Mouse (Mus musculus) right cerebral cortex, postnatal 10 days (tissue): ENCODE data around the gene Nudt2.
A peak's percentile ranks its signal among the peaks of the same experiment; 100 is the strongest.
"Not testable (repeated sequence)": the region's sequence is repeated elsewhere in the genome, so short reads cannot be mapped to it uniquely, and the experiment has no call there.

ENCODE experiments used
- DNase-seq, 2 experiments: peaks; one replicate each; pipeline ENCODE4 v3.0.0; 2021; ENCODE audit warnings: low spot score in 2 of 2

Gene Nudt2

DNA sequence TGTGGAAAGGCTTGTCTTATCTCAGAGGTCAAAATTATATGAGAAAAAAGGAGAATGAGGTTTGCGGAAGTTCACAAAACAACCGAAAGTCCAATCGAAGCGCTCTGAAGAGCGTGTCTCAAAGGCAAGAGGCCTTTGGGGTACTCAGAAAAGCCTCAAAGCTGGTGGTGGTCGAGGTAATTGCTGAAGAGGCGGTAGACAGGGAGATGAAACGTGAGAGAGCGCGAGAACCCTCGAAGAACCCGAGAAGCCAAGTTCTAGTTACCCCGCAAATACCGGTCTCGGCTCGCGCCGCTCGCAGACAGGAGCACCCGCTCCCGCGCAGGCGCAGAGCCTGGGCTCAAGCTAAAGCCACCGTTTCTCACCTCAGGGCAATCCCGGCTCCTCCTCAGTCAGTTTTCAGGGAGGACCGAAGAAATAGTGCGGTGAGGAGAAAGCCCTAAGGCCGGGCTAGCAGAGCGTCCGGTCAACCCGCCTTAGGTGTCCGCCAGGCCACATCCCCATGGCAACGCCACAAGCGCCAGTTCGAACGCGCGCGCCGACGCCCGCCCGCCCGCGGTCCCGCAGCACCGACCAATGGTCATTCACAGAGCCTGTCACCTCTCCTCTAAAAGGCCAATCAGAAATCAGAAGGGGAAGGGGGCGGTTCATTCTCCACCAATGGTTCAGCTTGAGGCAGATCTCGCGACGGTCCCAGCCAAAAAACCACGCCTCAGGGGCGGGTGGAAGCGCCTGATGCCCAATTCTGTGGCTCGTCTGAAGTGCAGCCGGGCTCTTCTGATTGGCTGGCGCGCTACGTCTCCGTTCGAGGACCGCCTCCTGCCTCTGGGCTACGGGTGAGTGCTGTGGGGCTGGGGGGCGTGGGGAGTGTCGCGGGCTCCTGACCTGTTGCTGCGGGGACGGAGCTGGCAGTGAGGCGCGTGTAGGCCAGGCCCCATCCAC is at the start of gene Nudt2, which contains the start of gene Kif24:
TSS of gene Nudt2 (plus strand) at position 807 of the 942 bp plus-strand sequence.
TSS of gene Kif24 (minus strand) at position 543 of the 942 bp plus-strand sequence.
- peak; percentile 99 to 100 for DNase-seq

DNA sequence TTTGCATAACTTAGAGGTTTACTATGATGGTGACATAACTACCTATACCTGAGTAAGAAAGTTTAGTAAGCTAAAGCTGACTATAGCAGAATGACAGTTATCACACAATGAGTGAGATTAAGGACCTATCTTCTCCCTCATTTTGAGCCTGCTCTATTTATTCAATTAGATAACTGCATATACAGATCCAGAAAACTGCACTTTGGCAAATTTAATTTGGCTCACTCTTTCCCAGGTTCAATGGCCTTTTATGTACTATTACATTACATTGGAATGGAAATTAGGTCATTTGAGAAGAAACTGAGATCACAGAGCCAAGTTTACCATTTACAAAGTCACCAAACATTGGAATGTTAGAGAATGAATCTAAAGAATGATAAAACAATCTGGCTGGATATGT is 48.0 kb upstream of the Nudt2 start:
- DNase-seq, result no peak

DNA sequence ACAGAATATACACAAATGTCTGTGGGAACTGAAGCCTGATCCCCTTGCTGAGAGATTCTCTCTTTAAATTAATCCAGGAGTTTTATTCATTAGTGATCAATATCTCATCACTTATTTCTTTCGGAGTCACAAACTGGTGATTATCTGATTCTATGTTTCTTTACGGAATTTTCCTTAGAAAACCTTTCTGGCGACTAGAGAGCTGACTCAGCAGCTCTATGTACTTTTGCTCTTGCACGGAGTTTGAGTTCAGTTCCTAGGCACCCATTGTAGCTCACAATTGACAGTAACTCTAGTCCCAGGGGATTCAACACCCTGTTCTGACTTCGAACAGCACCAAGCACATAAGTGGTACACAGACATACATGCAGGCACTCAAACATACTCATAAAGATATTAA is 26.0 kb upstream of the Nudt2 start:
- DNase-seq, result no peak

DNA sequence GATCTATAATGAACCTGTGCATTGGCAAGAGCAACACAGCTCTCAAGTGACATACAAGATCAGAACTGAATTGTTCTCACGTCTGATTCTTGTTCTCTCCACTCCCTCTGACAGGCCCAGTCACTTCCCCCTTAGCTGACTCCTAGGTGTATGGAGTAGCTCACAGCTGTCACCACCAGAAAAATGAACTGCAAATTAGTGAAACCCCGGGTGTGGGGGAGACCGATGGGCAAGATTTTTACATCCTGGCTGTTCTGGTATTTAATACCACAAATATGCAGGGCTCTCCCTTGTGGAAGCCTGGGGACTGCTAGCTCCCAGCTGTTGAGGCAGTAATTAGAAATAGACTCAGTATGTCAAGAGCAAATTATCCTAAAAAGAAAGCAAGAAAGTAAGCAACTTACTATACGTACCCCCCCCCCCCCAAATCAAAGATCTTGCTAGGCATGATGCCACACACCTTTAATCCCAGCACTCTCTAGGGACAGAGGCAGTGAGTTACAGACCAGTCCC is 22.1 kb upstream of the Nudt2 start:
- DNase-seq, result no peak

DNA sequence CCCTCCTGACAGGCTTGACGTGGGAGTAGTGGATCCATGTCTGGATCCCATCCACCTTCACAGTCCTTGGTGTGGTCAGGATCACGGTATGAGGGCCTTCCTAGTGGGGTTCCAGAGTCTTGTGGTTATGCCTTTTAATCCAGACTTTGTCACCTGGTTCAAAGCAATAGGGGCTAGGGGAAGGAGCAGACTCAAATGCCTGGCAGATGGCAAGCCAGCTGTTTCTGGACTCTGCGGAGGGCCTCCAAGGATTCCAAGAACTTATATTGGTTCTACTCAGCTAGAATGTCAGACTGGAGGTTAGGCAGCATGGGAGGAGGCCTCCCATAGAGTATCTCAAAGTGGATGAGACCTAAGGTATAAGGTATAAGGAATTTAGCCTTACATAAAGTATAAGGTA is 17.4 kb upstream of the Nudt2 start:
- DNase-seq, result no peak

DNA sequence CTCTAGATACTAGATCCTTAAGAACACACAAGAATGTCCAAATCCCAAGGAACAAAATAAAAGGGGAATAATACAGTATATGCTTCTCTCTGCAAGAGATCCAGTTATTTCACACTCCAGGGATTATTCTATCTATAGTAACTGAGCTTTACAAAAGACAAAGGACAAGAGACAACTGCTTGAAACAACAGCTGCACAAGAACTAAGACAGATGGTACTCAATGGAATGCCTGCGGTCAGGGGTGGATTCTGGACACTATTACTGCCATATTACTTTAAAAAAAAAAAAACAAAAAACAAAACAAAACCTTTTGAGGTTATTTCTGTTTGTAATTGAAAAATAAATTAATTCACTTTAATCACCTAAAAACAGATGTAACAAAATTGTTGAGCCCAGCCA is 4.3 kb upstream of the Nudt2 start:
- DNase-seq, result no peak

DNA sequence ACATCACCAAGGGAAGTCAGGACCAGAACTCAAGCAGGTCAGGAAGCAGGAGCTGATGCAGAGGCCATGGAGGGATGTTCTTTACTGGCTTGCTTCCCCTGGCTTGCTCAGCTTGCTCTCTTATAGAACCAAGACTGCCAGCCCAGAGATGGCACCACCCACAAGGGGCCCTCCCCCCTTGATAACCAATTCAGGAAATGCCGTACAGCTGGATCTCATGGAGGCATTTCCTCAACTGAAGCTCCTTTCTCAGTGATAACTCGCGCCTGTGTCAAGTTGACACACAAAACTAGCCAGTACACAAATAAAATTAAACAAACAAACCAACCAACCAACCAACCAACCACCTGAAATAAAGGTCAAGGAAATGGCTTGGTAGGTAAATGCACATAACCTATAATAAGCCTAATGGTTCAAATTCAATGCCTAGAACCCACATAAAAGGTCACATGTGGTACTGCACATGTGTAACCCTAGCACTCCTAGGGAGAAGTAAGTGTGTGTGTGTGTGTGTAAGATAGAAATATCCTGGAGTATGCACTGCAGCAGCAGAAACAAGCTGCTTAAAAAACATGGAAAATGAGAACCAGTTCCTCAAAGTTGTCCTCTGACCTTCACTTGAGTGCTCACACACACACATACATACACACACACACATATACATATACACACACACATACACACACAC is 1.8 kb upstream of the Nudt2 start:
- not testable (repeated sequence) for DNase-seq

DNA sequence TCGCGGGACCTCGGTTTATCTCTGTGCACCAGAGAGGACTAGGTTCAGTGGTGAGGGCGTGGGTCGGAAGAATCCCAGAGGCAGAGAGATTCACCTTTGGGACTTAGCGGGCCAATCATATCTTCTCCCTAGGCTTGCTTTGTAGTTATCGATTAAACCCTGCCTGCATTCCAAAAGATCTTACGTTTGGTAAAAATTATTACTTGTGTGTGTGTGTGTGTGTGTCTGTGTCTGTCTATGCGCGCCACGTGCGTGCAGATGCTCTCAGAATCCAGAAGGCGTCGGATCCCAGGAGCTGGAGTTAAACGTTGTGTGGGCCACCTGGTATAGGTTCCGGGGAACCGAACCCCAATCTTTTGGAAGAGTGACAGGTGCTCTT is 325 bp downstream of the Nudt2 start:
- peak in 1 of 2 experiments; percentile 53 for DNase-seq

DNA sequence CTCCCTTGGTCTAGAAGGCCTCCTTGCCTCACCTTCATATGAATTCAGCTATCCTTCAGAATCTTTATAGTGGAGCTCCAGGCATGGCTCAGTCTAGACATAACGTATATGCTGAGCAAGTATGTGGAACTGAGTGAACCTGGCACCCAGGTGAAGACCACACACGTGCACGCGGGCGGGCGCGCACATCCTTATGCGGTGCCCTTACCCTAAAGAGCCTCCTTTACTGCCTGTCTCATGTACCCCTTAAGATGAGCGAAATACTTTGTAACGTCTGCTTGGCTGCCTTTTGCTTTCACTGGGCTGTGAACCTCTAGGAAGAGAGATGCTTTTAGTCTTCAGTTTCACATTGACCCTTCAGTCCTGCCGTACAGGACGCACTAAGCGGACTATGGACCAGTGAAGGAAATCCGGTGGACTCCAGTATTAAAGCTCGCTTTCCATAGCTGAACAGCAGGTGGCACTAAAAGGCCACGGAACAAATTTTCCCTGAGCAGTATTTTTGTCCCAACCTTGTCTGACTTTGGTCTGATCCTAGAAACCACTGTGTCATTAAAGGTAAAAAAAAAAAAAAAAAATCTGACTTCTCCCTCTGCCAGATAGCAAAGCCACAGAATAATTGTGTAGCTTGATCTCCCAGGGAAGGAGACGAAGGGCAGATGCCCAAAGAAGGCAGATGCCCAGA is 3.6 kb downstream of the Nudt2 start:
- peak; percentile 67 to 81 for DNase-seq

DNA sequence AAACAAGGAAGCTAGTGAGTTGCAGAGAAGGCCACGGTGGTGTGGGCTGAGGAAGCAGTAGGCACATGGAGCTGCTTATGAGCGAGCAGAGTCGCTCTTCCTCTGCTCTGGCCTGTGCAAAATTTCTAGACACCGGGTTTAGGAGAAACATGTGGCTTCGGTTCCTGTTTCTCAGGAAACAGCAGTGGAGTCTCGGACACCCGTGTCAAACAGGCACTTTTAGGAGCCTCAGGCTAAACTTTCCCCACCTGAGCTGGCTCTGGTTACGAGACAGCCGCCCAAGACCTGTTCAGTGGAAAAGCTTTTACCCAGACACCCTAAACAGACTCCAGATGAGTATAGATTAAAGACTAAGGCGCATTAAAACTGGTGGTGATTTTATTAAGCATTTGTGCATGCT is 4.2 kb downstream of the Nudt2 start:
- DNase-seq, result no peak

DNA sequence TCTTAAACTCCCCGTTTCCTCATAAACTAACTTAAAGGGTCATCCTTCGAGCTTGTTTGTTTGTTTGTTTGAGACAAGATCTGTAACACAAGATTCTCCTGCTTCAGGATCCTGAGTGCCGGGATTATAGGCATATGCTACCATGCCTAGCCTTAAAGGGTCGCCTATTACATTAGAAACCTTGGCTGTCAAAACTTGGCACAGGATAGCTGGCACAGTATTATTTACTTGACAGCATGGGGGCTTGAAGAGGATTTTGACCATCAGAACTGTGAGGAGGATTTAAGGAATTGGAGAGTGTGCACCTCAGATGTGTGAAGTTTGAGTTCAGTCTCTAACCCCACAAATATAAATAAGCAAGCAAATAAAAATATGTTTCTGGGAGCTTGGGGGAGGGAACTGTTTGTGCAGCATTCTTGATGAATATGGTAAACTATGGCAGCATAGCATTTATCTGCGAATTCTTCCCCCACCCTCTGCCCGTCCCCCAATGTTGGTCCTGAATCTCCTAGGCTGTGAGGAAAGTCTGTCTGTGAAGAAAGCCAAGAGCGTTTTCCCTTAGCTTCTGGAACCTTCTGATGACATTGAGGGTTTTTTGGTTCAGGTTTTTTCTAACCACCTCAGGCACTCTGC is 5.2 kb downstream of the Nudt2 start:
- no peak for DNase-seq

DNA sequence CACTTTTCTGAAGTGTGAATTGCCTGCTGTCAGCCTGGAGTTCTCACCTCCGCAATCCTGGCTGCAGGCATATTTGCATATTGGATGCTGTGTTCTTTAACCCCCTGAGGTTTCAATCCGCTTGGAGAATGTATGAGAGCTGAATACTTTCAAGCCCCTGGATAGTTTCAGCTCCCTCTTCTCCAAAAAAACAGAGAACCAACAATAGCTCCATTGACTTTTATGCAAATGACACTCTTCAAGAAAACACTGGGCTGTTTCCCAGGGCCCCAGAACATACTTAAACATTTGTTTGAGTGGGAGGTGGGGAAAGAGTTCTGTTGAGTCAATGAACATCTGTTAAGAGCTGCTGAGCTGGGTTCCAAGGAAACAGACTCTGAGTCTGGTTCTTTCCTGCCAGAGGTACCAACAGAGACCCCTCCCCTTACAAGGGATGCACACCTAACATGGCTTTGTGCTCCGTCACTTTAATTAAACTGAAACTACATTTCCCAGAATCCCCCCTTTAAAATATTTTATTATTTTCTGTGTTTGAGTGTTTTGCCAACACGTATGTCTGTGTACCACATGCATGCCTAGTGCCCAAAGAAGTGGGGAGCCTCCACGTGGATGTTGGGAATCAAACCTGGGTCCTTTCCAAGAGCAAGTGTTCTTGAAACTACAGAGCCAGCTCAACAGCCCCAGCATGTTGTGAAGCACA is 5.9 kb downstream of the Nudt2 start:
- DNase-seq, result peak; percentile 69 to 83

DNA sequence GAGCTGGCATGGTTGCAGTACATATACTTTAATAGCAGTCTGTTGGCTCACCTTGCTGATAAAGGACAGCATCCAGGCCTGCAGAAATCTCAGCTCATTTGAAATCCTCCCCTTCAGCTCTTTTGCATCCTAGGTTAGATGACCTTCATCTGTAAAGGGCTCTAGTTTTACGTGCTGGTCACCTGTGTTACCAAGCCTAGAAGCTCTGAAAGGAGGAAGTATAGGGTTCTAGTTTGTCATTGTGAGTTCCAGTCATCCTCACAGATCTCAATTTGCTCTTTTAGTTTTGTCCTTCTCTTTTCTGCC is 6.4 kb downstream of the Nudt2 start:
- DNase-seq, result no peak

DNA sequence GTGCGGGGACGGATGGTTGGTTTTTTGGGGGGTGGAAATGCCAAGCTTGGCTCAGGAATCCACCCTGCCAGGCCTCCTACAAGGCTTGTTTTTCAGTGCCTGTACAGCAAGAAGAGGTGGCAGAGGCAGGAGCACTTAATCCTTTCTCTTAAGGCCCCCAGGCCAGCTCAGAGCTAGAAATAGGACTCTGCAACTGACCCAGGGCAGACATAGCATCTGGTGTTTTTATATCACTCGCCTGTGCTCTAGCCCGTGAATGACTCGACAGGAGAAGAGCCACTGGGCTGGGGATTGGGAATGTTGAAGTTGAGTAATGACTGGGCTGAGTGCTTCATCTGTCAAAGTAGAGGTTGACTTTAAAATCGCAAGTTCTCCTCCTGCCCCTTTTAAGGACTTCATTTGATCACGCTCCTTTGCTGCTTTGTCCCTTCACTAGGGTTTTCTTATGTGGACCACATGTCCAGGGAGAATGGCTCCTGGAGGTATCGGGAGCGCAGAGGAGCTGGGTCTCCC is 12.8 kb downstream of the Nudt2 start:
- no peak for DNase-seq

DNA sequence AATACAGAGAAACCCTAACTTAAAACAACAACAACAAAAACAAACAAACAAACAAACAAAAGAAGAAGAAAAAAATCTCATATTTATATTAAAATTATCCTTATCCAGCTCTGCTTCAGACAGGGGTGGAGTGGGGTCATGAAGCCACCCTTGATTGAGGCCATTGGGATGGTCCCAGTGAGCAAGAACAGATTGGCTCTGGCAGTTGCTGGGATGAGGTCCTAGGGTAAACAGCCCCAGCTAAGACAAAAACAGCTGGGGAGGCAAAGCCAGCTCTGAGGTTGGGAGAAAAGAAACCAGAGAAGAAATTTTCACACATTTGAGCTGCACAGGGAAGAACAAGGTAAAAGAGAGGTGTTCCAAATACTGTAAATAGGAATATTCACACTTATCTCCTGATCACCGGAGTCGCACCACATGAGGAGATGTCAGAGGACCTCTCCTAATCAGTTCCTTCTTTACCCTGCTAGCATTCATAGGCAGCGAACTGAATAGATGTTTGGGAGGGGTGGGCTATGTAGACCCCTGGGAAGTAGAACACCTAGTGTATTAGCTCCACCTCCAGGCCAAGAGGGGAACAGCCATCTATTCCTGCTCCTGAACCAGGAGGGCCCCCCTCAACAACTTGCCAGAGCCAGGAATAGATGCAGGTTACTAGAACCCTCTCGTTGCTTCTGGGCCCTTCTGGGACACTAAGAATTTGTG is 14.0 kb downstream of the Nudt2 start:
- DNase-seq, result no peak

DNA sequence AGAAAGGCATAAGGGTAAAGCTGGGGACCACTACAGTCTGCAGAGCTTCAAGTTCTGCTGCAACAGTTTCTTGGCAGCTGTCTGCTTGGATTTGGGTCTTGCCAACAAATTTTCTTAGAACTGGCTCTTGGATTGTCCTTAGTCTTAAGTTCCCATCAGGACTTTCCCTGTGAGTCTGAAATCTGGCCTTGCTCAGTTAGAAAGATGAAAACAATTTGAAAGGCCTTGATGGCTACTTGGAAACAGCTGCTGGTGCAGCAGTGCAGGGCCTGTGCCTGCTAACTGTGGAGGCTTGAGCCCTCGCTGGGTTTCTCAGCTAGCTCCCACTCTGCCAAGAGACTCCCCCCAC is 14.5 kb downstream of the Nudt2 start:
- DNase-seq, result peak in 1 of 2 experiments; percentile 41

DNA sequence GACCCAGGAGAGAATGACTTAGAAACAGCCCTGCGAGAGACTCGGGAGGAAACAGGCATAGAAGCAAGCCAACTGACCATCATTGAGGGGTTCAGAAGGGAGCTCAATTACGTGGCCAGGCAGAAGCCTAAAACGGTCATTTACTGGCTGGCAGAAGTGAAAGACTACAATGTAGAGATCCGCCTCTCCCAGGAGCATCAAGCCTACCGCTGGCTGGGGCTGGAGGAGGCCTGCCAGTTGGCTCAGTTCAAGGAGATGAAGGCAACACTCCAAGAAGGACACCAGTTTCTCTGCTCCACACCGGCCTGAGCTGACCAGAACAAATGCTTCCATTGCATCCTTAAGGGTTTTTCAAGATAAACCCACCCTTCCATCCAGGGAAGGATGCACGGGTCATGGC is 15.3 kb downstream of the Nudt2 start:
- DNase-seq, result peak; percentile 65 to 69

DNA sequence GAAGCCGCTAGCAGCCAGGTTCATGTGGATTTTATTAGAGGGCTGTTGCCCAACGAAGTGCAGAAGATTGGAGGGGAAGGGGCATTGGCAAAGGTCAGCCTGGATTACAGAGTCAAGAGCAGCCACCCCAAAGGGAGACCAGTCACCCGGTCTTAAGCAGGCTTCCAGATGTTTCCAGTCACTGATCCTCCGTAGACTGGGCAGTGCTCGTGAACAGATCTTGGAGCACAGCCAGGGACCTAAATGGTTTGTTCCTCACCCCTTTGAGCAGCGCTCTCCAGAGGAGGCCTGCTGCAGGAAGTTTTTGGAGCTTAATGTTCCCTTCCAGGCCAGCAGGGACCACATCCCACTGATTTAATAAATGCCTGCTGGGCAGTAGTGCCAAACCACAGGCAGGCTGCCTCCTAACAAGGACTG is 16.7 kb downstream of the Nudt2 start:
- DNase-seq, result peak; percentile 65 to 66

DNA sequence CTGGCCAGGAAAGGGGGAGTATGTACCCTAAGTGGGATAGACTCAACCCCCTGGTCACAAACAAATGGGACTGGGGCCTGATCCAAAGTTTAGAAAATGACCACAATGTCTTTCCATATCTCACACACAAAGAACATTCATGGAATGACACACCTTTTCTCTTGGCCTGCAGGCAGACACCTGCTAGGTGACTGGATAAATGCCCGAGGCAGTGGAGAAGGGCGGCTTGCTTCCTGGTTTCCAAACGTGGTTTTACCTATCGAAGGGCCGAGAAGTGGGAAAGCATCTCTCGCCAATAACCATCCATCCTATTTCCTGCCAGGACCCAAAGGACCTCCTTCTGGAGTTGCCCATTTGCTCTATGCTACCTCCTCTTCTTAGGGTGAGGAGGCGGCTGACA is 28.0 kb downstream of the Nudt2 start:
- DNase-seq, result no peak

DNA sequence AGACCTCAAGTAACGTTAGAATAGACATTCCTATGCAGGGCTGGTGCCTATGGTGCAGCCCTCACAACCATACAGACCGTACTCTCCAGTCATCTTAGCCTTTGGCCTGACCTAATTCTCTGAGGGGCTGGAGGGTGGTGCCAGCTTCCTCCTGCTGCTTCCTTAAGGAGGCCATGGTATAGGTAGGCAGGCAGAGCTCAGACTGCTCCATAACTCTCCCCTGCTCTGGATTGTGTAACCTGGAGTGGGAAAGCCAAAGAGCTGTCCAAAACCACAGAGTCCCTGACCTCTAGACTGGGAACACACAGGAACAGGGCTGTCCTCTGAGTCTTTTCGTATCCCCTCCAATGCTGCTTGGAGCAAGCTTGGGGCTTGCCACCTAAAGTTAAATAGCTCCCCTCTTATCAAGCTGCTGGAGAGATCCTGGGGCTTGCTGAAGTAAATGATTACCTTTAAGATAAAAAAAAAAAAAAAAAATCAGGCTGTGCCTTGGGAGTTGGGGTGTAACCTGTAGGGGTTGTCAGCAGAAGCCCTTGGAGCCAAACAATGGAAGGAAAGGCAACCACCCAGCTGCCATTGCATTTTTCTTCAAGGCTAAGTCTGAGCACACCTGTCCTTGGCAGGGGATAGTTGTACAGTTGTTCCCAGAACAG is 28.6 kb downstream of the Nudt2 start:
- no peak for DNase-seq
